Mouse (Mus musculus) skeletal muscle tissue, postnatal 0 days (tissue): ENCODE data around the gene Olfr1066. TPM values are rescaled to one million over a fixed set of nuclear protein-coding genes. Genes with fewer than 3 reads are reported as not detected.

ENCODE experiments used
- polyA plus RNA-seq: library from polyadenylated mRNA; unstranded; fragments of >200 nt; fragmentation: Nextera tagmentation; extraction: Ambion mirVana; gene quantifications from 2 replicates; pipeline ENCODE4 v1.2.1, GENCODE M21; 2015

The Olfr1066 gene
- not detected in 2 replicates for polyA plus RNA-seq

DNA sequence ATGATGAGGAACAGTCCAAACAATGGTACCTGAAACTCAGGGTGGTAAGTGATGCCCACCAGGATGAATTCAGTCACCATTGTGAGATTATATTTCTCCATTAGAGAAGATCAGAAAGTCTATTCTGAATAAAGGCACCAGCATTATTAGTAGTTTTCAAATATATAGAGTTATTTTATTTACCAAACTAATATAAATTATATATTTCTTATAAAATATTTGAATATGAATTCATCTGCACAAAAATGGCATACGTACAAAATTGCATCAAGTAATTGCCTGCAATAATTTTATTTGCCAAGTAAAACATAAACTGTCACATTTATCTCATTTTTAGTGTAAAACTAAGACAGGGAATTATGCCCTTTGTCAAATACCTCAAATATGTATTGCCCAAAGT lies at the start of gene Olfr1066:
Olfr1066 (minus strand) TSS at position 101 of the 400 bp plus-strand sequence.

GRCm38 (mm10) chr2:86487286-86487685 lies 31.2 kb upstream of the Olfr1066 start, which contains the start of gene Olfr228:
Olfr228 (minus strand) TSS chr2:86487386.

DNA sequence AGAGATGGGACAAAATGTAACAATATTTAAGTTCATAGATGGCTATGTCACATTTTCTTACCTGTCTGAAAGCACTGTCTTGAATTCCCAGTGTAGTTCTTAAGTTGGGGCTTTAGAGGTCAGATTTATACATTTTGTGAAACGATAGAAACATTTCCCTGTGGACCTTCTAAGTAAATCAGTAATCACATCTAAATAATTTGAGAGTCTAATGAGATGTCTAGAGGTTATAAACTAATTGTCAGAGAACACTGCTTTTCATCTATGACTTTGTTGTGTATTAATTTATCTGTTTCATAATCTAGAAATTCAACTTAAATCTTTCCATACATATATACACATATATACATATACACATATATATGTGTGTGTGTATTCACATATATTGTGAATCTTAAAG lies 5.6 kb downstream of the Olfr1066 start, which contains the start of gene Olfr1065:
Olfr1065 (minus strand) TSS at position 101 of the 400 bp plus-strand sequence.

GRCm38 (mm10) chr2:86426649-86427048 lies 29.4 kb downstream of the Olfr1066 start, which contains the start of gene Olfr1062:
Olfr1062 (minus strand) TSS chr2:86426749.

DNA sequence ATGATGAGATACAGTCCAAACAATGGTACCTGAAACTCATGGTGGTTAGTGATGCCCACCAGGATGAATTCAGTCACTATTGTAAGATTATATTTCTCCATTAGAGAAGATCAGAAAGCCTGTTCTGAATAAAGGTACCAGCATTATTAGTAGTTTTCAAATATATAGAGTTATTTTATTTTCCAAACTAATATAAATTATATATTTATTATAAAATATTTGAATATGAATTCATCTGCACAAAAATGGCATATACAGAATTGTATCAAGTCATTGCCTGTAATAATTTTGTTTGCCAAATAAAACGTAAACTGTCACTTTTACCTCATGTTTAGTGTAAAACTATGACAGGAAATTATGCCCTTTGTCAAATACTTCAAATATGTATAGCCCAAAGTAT lies 42.1 kb downstream of the Olfr1066 start, which contains the start of gene Olfr1061:
Olfr1061 (minus strand) TSS at position 101 of the 400 bp plus-strand sequence.

Other genes with a start within 250 kb of the Olfr1066 start
- gene Olfr1046, start 237.0 kb downstream of the Olfr1066 start, polyA plus RNA-seq = not detected in 2 replicates
- not detected in 2 replicates for gene Olfr1047, start 224.9 kb downstream of the Olfr1066 start, polyA plus RNA-seq
- not detected in 2 replicates for gene Olfr1048, start 216.0 kb downstream of the Olfr1066 start, polyA plus RNA-seq
- not detected in 2 replicates for gene Olfr1049, start 197.9 kb downstream of the Olfr1066 start, polyA plus RNA-seq
- gene Olfr1051, start 177.2 kb downstream of the Olfr1066 start, polyA plus RNA-seq = not detected in 2 replicates
- not detected in 2 replicates for gene Olfr1052, start 163.8 kb downstream of the Olfr1066 start, polyA plus RNA-seq
- not detected in 2 replicates for gene Olfr1053, start 141.0 kb downstream of the Olfr1066 start, polyA plus RNA-seq
- not detected in 2 replicates for gene Olfr1054, start 120.8 kb downstream of the Olfr1066 start, polyA plus RNA-seq
- gene Olfr1055, start 106.0 kb downstream of the Olfr1066 start, polyA plus RNA-seq = not detected in 2 replicates
- gene Olfr1056, start 93.8 kb downstream of the Olfr1066 start, polyA plus RNA-seq = not detected in 2 replicates
- not detected in 2 replicates for gene Olfr1057, start 77.9 kb downstream of the Olfr1066 start, polyA plus RNA-seq
- not detected in 2 replicates for gene Olfr1058, start 67.7 kb downstream of the Olfr1066 start, polyA plus RNA-seq
- not detected in 2 replicates for gene Olfr1061, start 42.2 kb downstream of the Olfr1066 start, polyA plus RNA-seq
- not detected in 2 replicates for gene Olfr1062, start 29.5 kb downstream of the Olfr1066 start, polyA plus RNA-seq
- not detected in 2 replicates for gene Olfr1065, start 5.7 kb downstream of the Olfr1066 start, polyA plus RNA-seq
- not detected in 2 replicates for gene Olfr228, start 31.1 kb upstream of the Olfr1066 start, polyA plus RNA-seq
- gene Olfr1076, start 52.2 kb upstream of the Olfr1066 start, polyA plus RNA-seq = not detected in 2 replicates
- gene Olfr1079, start 86.2 kb upstream of the Olfr1066 start, polyA plus RNA-seq = not detected in 2 replicates
- not detected in 2 replicates for gene Olfr1080, start 102.0 kb upstream of the Olfr1066 start, polyA plus RNA-seq
- gene Olfr1082, start 142.7 kb upstream of the Olfr1066 start, polyA plus RNA-seq = not detected in 2 replicates
- gene Olfr1084, start 183.5 kb upstream of the Olfr1066 start, polyA plus RNA-seq = not detected in 2 replicates
- gene Olfr1085, start 205.8 kb upstream of the Olfr1066 start, polyA plus RNA-seq = not detected in 2 replicates
- gene Olfr1086, start 223.8 kb upstream of the Olfr1066 start, polyA plus RNA-seq = not detected in 2 replicates
- not detected in 2 replicates for gene Olfr1087, start 242.1 kb upstream of the Olfr1066 start, polyA plus RNA-seq